8 mouse cellular contexts compared by ENCODE assay signal in the genomic region with DNA sequence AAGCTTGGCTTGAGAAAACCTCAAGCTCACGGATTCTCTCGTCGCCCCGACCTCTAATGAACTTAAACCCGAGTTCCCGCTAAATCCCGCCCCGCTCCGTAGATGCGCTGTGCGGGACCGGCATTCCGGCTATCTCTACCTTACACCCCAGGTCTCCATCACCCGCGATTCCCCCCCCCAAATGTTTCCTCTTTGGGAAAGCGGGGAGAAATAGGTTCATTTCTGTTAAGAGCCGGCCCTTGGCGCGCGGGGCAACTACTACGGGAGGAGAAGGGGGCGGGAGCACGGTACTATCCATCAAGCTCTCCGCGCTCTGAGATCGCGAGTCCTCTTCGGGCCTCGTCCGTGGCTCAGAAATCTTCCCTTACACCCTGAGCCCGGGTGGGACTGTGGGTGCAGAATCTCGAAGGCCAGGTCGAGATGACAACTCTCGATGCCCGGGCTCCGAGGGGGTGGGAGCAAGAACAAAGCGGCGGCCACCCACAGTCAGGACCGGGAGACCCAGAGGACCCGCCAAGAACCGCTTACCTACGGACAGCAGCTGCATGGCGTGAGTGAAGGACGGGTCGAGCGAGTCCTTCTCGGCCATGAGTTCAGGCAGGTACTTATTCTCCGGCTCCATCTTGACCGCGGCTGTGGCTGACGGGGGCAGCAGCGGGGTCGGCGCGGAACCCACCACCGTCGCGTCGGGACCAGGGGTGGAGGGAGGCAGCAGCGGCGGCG. TPM values are rescaled to one million over a fixed set of nuclear protein-coding genes. Genes with fewer than 3 reads are reported as not detected.
DNase-seq lines count a peak whose midpoint lies in the region; ATAC-seq and TF ChIP-seq lines count a peak whose summit lies in the region.

No protein-coding gene starts in this region.

- H3K9me3 ChIP-seq in ES-Bruce4 (replicated peaks; ENCODE audit: control insufficient read depth, insufficient read depth, low read length, poor library complexity, severe bottlenecking), result no peaks in the 10 kb centered on the region
- no peaks in the 10 kb centered on the region for H3K9me3 ChIP-seq in forebrain, embryonic 14.5 days (replicated peaks; ENCODE audit: control insufficient read depth, low read length)
- no peaks in the 10 kb centered on the region for H3K9me3 ChIP-seq in lung, embryonic 15.5 days

- peak; percentile 4; the same call in 1 of the 2 replicates for ATAC-seq in forebrain, embryonic 14.5 days
- ATAC-seq in lung, embryonic 15.5 days (ENCODE audit: borderline replicate concordance, extremely low read depth, low FRiP score, low TSS enrichment), result peak; percentile 1; the same call in 1 of the 2 replicates

- peak; percentile 42 for DNase-seq in c-Kit-negative CD71-positive TER-119-positive erythroid progenitor cells, embryonic 14.5 days (ENCODE audit: low read depth, low spot score)
- peak; percentile 57 for DNase-seq in forebrain, embryonic 14.5 days (ENCODE audit: low spot score)
- peak; percentile 45 to 50 for DNase-seq in heart, postnatal 14 days
- no peak for DNase-seq in layer of hippocampus, adult 2 months (ENCODE audit: low spot score in 2 of 2)
- DNase-seq in thymus, postnatal 10 days (ENCODE audit: low spot score in 2 of 2), result peak; percentile 45 to 56

- peak overlapping the region; percentile 78 for H3K9ac ChIP-seq in ES-Bruce4 (ENCODE audit: low read depth, poor library complexity, severe bottlenecking)
- peak overlapping the region; percentile 100 for H3K9ac ChIP-seq in forebrain, embryonic 14.5 days (ENCODE audit: low read length)
- H3K9ac ChIP-seq in lung, embryonic 15.5 days, result peak overlapping the region; percentile 100

- TF ChIP-seq EP300 in ES-Bruce4 (IDR thresholded peaks at IDR 0.05; ENCODE audit: insufficient read depth, low read depth, low read length), result no peak

- H3K27me3 ChIP-seq in ES-Bruce4 (ENCODE audit: control insufficient read depth, insufficient read depth, low read length, poor library complexity, severe bottlenecking), result no peaks in the 10 kb centered on the region
- H3K27me3 ChIP-seq in forebrain, embryonic 14.5 days (replicated peaks; ENCODE audit: control insufficient read depth, insufficient read depth, low read length), result no peaks in the 10 kb centered on the region
- no peaks in the 10 kb centered on the region for H3K27me3 ChIP-seq in lung, embryonic 15.5 days

- H3K4me2 ChIP-seq in forebrain, embryonic 14.5 days (ENCODE audit: low read length), result peak overlapping the region; percentile 64
- peak overlapping the region; percentile 70 for H3K4me2 ChIP-seq in lung, embryonic 15.5 days

- TF ChIP-seq POLR2A in ES-Bruce4 (IDR thresholded peaks at IDR 0.05; ENCODE audit: insufficient read depth, low read length), result no peak
- TF ChIP-seq POLR2A in olfactory bulb, adult 2 months (IDR thresholded peaks at IDR 0.05; ENCODE audit: insufficient read depth, low read depth, low read length), result no peak

- H3K36me3 ChIP-seq in ES-Bruce4 (ENCODE audit: control insufficient read depth, insufficient read depth, low read length, poor library complexity, severe bottlenecking), result peaks cover 3% of the 10 kb centered on the region; the same call in 1 of the 2 replicates
- H3K36me3 ChIP-seq in forebrain, embryonic 14.5 days (ENCODE audit: control insufficient read depth, insufficient read depth, low read length), result peaks cover 3% of the 10 kb centered on the region; the same call in 1 of the 2 replicates
- H3K36me3 ChIP-seq in lung, embryonic 15.5 days, result no peaks in the 10 kb centered on the region

- no peak overlapping the region for H3K27ac ChIP-seq in ES-Bruce4 (ENCODE audit: insufficient read depth, low read length)
- peak overlapping the region; percentile 96 for H3K27ac ChIP-seq in forebrain, embryonic 14.5 days (ENCODE audit: low read depth, low read length)
- peak overlapping the region; percentile 99 for H3K27ac ChIP-seq in layer of hippocampus, adult 2 months
- H3K27ac ChIP-seq in lung, embryonic 15.5 days, result peak overlapping the region; percentile 96
- H3K27ac ChIP-seq in olfactory bulb, adult 2 months (ENCODE audit: insufficient read depth, low read depth, low read length), result peak overlapping the region; percentile 74

- peaks cover 2% of the 10 kb centered on the region for H3K4me1 ChIP-seq in ES-Bruce4 (ENCODE audit: control insufficient read depth, insufficient read depth, low read length)
- peaks cover 31% of the 10 kb centered on the region for H3K4me1 ChIP-seq in forebrain, embryonic 14.5 days (ENCODE audit: control insufficient read depth, insufficient read depth, low read length)
- H3K4me1 ChIP-seq in lung, embryonic 15.5 days, result peaks cover 33% of the 10 kb centered on the region
- peaks cover 6% of the 10 kb centered on the region; the same call in 1 of the 2 replicates for H3K4me1 ChIP-seq in olfactory bulb, adult 2 months (ENCODE audit: control insufficient read depth, insufficient read depth, low read length)

- intact Hi-C loops in heart, postnatal 14 days (cut with DNase I), result loop anchor here (5.0 kb wide), 2 partner anchors 39 to 81 kb away; no protein-coding TSS in a partner anchor

- under 1% methylated on average over 62 of the region's 62 CpGs for WGBS in forebrain, embryonic 14.5 days
- under 1% methylated on average over 58 of the region's 62 CpGs for WGBS in lung, embryonic 15.5 days
- WGBS in olfactory bulb, adult 2 months, result under 1% methylated on average over 62 of the region's 62 CpGs

- peak overlapping the region; percentile 92 for H3K4me3 ChIP-seq in ES-Bruce4 (ENCODE audit: low read depth, low read length)
- peak overlapping the region; percentile 98 for H3K4me3 ChIP-seq in forebrain, embryonic 14.5 days (ENCODE audit: low read depth, low read length)
- peak overlapping the region; percentile 85 for H3K4me3 ChIP-seq in layer of hippocampus, adult 2 months
- peak overlapping the region; percentile 93 for H3K4me3 ChIP-seq in lung, embryonic 15.5 days
- peak overlapping the region; percentile 65 for H3K4me3 ChIP-seq in olfactory bulb, adult 2 months (ENCODE audit: insufficient read depth, low read depth, low read length)

- TF ChIP-seq CTCF in ES-Bruce4 (IDR thresholded peaks at IDR 0.05; ENCODE audit: low read depth, low read length), result no peak
- no peak for TF ChIP-seq CTCF in layer of hippocampus, adult 2 months (conservative IDR thresholded peaks at IDR 0.05)
- TF ChIP-seq CTCF in olfactory bulb, adult 2 months (IDR thresholded peaks at IDR 0.05; ENCODE audit: insufficient read depth, low read depth, low read length), result no peak

RNA-seq across cellular contexts. Expression of a gene that starts 0.7 kb away (rescaled TPM):
- polyA plus RNA-seq in ES-Bruce4 (2011; ENCODE audit: insufficient read depth, insufficient read length, low read depth, missing spikeins), result 179 and 182 TPM in 2 replicates
- 133 and 136 TPM in 2 replicates for polyA plus RNA-seq in forebrain, embryonic 14.5 days (2014; fragmentation: Nextera tagmentation; extraction: Ambion mirVana)
- 10 to 100 TPM; 44.2 to 49.3 TPM for total RNA-seq in heart, postnatal 14 days (2021)
- 10 to 100 TPM; 87.4 to 92.5 TPM for total RNA-seq in layer of hippocampus, adult 2 months (2021)
- 125 and 126 TPM in 2 replicates for polyA plus RNA-seq in lung, embryonic 15.5 days (2015; fragmentation: Nextera tagmentation; extraction: Ambion mirVana)
- polyA plus RNA-seq in olfactory bulb, adult 2 months (2012; ENCODE audit: insufficient read depth, insufficient read length, low replicate concordance, missing spikeins), result 153 and 170 TPM in 2 replicates

RNA-seq across cellular contexts. Expression of a gene that starts 44.8 kb away (rescaled TPM):
- 14.8 and 16.1 TPM in 2 replicates for polyA plus RNA-seq in ES-Bruce4 (2011; ENCODE audit: insufficient read depth, insufficient read length, low read depth, missing spikeins)
- polyA plus RNA-seq in forebrain, embryonic 14.5 days (2014; fragmentation: Nextera tagmentation; extraction: Ambion mirVana), result 42.0 and 47.4 TPM in 2 replicates
- total RNA-seq in heart, postnatal 14 days (2021), result 1 to 10 TPM; 4.8 to 5.3 TPM
- total RNA-seq in layer of hippocampus, adult 2 months (2021), result 10 to 100 TPM; 14.6 TPM
- polyA plus RNA-seq in lung, embryonic 15.5 days (2015; fragmentation: Nextera tagmentation; extraction: Ambion mirVana), result 12.6 and 13.6 TPM in 2 replicates
- not detected in 2 replicates for polyA plus RNA-seq in olfactory bulb, adult 2 months (2012; ENCODE audit: insufficient read depth, insufficient read length, low replicate concordance, missing spikeins)

Comparison
In these comparisons a context has a peak if more than half of its experiments do, and no peak if none do; other contexts are left out.
1. DNase-seq: peak in c-Kit-negative CD71-positive TER-119-positive erythroid progenitor cells, embryonic 14.5 days (single experiment), forebrain, embryonic 14.5 days (single experiment), heart, postnatal 14 days (2 of 2) and thymus, postnatal 10 days (2 of 2); none in layer of hippocampus, adult 2 months (0 of 2).
2. RNA of a gene that starts 44.8 kb away (polyA plus RNA-seq): 42.0 to 47.4 TPM in forebrain, embryonic 14.5 days, 14.8 to 16.1 TPM in ES-Bruce4 and 12.6 to 13.6 TPM in lung, embryonic 15.5 days; not detected in olfactory bulb, adult 2 months; every median in the first group is over 10 times any median in the second.
3. Peak in every context shown above with its lines, with median percentiles within 50 percentile points of each other: H3K4me3 ChIP-seq and H3K9ac ChIP-seq.